Mouse (Mus musculus) olfactory bulb, adult 2 months (tissue): ENCODE data around the gene Nus1.

Source experiments
- CTCF ChIP-seq: fragments of 200-500 bp; IDR thresholded peaks from 2 replicates; pipeline ENCODE4 v1.5.1; 2012; ENCODE audit warnings: low read depth, mild to moderate bottlenecking, low read length, moderate library complexity; ENCODE audit not compliant: insufficient read depth
- POLR2A ChIP-seq: fragments of 200-500 bp; IDR thresholded peaks from 2 replicates; pipeline ENCODE4 v1.6.1; 2012; ENCODE audit warnings: mild to moderate bottlenecking, low read depth, low read length, moderate library complexity; ENCODE audit not compliant: insufficient read depth

DNA sequence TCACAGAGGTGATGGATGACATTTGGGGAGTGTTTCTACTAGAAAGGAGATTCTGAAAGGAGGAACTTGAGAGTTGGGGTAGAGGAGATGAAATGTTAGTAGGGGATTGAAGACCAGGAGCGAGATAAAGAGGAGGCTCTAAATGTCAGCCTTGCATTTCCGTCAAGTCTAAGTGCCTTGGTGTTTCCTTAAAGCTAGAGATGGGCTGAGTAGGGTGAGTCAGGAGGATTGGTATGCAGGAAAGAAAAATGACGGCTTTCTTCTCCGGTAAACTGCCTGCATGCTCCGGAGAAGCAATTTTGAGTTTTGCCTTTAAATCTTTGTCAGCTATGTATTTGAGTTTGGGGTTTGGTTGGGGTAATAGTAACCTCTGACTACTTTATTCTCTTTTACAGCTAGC is 1.6 kb downstream of the Nus1 start:
- TF ChIP-seq CTCF: no peak
- TF ChIP-seq POLR2A: no peak
